Mouse (Mus musculus) brain, embryonic 14.5 days (tissue): ENCODE data around the gene 4931422A03Rik.

Source experiments
- CTCF ChIP-seq: fragments of 200-500 bp; IDR thresholded peaks from 2 replicates; pipeline ENCODE4 v1.5.1; 2012; ENCODE audit warnings: inconsistent platforms, mild to moderate bottlenecking, moderate library complexity, borderline replicate concordance; ENCODE audit not compliant: insufficient read depth, insufficient read length; ENCODE audit errors: extremely low read depth
- POLR2A ChIP-seq: fragments of 200-500 bp; IDR thresholded peaks from 2 replicates; pipeline ENCODE4 v1.6.1; 2012; ENCODE audit warnings: mild to moderate bottlenecking, inconsistent platforms, borderline replicate concordance; ENCODE audit not compliant: poor library complexity, insufficient read depth, insufficient read length, severe bottlenecking; ENCODE audit errors: extremely low read depth

GRCm38 (mm10) chr2:103945571-103946092, 82.5 kb downstream of the 4931422A03Rik start:
- no peak for TF ChIP-seq CTCF
- TF ChIP-seq POLR2A = no peak
